Mouse (Mus musculus): ENCODE measurements around the gene Ap2b1. TPM values are rescaled to one million over a fixed set of nuclear protein-coding genes. Genes with fewer than 3 reads are reported as not detected.

The Ap2b1 gene
- total RNA-seq, 2 experiments from 2014 or later: 20.8 to 52.7 TPM

- no peak for ATAC-seq (replicated peaks; ENCODE audit: low FRiP score, poor library complexity, severe bottlenecking)
Observed at GRCm38 (mm10) chr11:83439426-83440060, 140.7 kb downstream of the Ap2b1 start.

GRCm38 (mm10) chr11:83440081-83441064 is 141.5 kb downstream of the Ap2b1 start:
- peak; percentile 92 for ATAC-seq (replicated peaks; ENCODE audit: low FRiP score, poor library complexity, severe bottlenecking)

GRCm38 (mm10) chr11:83441235-83441634 is 142.4 kb downstream of the Ap2b1 start:
- no peak for ATAC-seq (replicated peaks; ENCODE audit: low FRiP score, poor library complexity, severe bottlenecking)

GRCm38 (mm10) chr11:83442596-83443267 is 143.9 kb downstream of the Ap2b1 start:
- ATAC-seq (replicated peaks; ENCODE audit: low FRiP score, poor library complexity, severe bottlenecking): no peak

- no peak for ATAC-seq (replicated peaks; ENCODE audit: low FRiP score, poor library complexity, severe bottlenecking)
Observed at GRCm38 (mm10) chr11:83443824-83444223, 145.0 kb downstream of the Ap2b1 start.

- ATAC-seq (replicated peaks; ENCODE audit: low FRiP score, poor library complexity, severe bottlenecking): no peak
Observed at GRCm38 (mm10) chr11:83445001-83445400, 146.2 kb downstream of the Ap2b1 start.

- no peak for ATAC-seq (replicated peaks; ENCODE audit: low FRiP score, poor library complexity, severe bottlenecking)
Observed at GRCm38 (mm10) chr11:83447612-83448011, 148.8 kb downstream of the Ap2b1 start.

- no peak for ATAC-seq (replicated peaks; ENCODE audit: low FRiP score, poor library complexity, severe bottlenecking)
Observed at GRCm38 (mm10) chr11:83448021-83448926, 149.4 kb downstream of the Ap2b1 start.

GRCm38 (mm10) chr11:83448927-83449236 is 150.1 kb downstream of the Ap2b1 start:
- no peak for ATAC-seq (replicated peaks; ENCODE audit: low FRiP score, poor library complexity, severe bottlenecking)

GRCm38 (mm10) chr11:83449298-83449697 is 150.5 kb downstream of the Ap2b1 start:
- ATAC-seq (replicated peaks; ENCODE audit: low FRiP score, poor library complexity, severe bottlenecking): no peak

- ATAC-seq (replicated peaks; ENCODE audit: low FRiP score, poor library complexity, severe bottlenecking): no peak
Observed at GRCm38 (mm10) chr11:83450550-83450949, 151.7 kb downstream of the Ap2b1 start.

- ATAC-seq (replicated peaks; ENCODE audit: low FRiP score, poor library complexity, severe bottlenecking): no peak
Observed at GRCm38 (mm10) chr11:83451281-83451680, 152.5 kb downstream of the Ap2b1 start.

GRCm38 (mm10) chr11:83454548-83454947 is 155.7 kb downstream of the Ap2b1 start:
- ATAC-seq (replicated peaks; ENCODE audit: low FRiP score, poor library complexity, severe bottlenecking): no peak

Other genes starting within 250 kb of the Ap2b1 start
- 36.9 and 58.1 TPM in 2 replicates for gene Slfn2, start 233.9 kb upstream of the Ap2b1 start, total RNA-seq (2015; ENCODE audit: low replicate concordance)
- 71.9 and 73.6 TPM in 2 replicates for gene Slfn2, start 233.9 kb upstream of the Ap2b1 start, total RNA-seq (2017; ENCODE audit: low replicate concordance)
- gene Slfn1, start 182.2 kb upstream of the Ap2b1 start, total RNA-seq (2015; ENCODE audit: low replicate concordance): 16.5 and 18.6 TPM in 2 replicates
- gene Slfn1, start 182.2 kb upstream of the Ap2b1 start, total RNA-seq (2017; ENCODE audit: low replicate concordance): 23.3 and 26.2 TPM in 2 replicates
- gene Slfn4, start 123.8 kb upstream of the Ap2b1 start, total RNA-seq (2015; ENCODE audit: low replicate concordance): 52.5 and 75.0 TPM in 2 replicates
- gene Slfn4, start 123.8 kb upstream of the Ap2b1 start, total RNA-seq (2017; ENCODE audit: low replicate concordance): 22.6 and 27.2 TPM in 2 replicates
- gene Slfn3, start 107.7 kb upstream of the Ap2b1 start, total RNA-seq (2015; ENCODE audit: low replicate concordance): 8.6 and 10.0 TPM in 2 replicates
- gene Slfn3, start 107.7 kb upstream of the Ap2b1 start, total RNA-seq (2017; ENCODE audit: low replicate concordance): 11.9 and 15.3 TPM in 2 replicates
- 616 and 623 TPM in 2 replicates for gene Slfn14, start 12.3 kb upstream of the Ap2b1 start, total RNA-seq (2015; ENCODE audit: low replicate concordance)
- gene Slfn14, start 12.3 kb upstream of the Ap2b1 start, total RNA-seq (2017; ENCODE audit: low replicate concordance): 920 and 955 TPM in 2 replicates
- 1.3 and 2.9 TPM in 2 replicates for gene Pex12, start 3.6 kb downstream of the Ap2b1 start, total RNA-seq (2015; ENCODE audit: low replicate concordance)
- gene Pex12, start 3.6 kb downstream of the Ap2b1 start, total RNA-seq (2017; ENCODE audit: low replicate concordance): 1.3 and 3.9 TPM in 2 replicates
- gene Rasl10b, start 110.1 kb downstream of the Ap2b1 start, total RNA-seq (2015; ENCODE audit: low replicate concordance): not detected in 2 replicates
- not detected in 2 replicates for gene Rasl10b, start 110.1 kb downstream of the Ap2b1 start, total RNA-seq (2017; ENCODE audit: low replicate concordance)
- gene Gas2l2, start 130.4 kb downstream of the Ap2b1 start, total RNA-seq (2015; ENCODE audit: low replicate concordance): not detected in 2 replicates
- not detected in 2 replicates for gene Gas2l2, start 130.4 kb downstream of the Ap2b1 start, total RNA-seq (2017; ENCODE audit: low replicate concordance)
- 3.8 and 8.2 TPM in 2 replicates for gene 1700020L24Rik, start 138.7 kb downstream of the Ap2b1 start, total RNA-seq (2015; ENCODE audit: low replicate concordance)
- gene 1700020L24Rik, start 138.7 kb downstream of the Ap2b1 start, total RNA-seq (2017; ENCODE audit: low replicate concordance): 8.9 and 24.8 TPM in 2 replicates
- gene Mmp28, start 164.0 kb downstream of the Ap2b1 start, total RNA-seq (2015; ENCODE audit: low replicate concordance): 0.63 TPM in 1 of 2 replicates, not detected in the other
- gene Mmp28, start 164.0 kb downstream of the Ap2b1 start, total RNA-seq (2017; ENCODE audit: low replicate concordance): 0.42 and 1.7 TPM in 2 replicates
- gene Taf15, start 174.1 kb downstream of the Ap2b1 start, total RNA-seq (2015; ENCODE audit: low replicate concordance): 20.9 and 35.2 TPM in 2 replicates
- 24.5 and 33.2 TPM in 2 replicates for gene Taf15, start 174.1 kb downstream of the Ap2b1 start, total RNA-seq (2017; ENCODE audit: low replicate concordance)
- gene Heatr9, start 223.2 kb downstream of the Ap2b1 start, total RNA-seq (2015; ENCODE audit: low replicate concordance): not detected in 2 replicates
- gene Heatr9, start 223.2 kb downstream of the Ap2b1 start, total RNA-seq (2017; ENCODE audit: low replicate concordance): not detected in 2 replicates
- 12.3 TPM in 1 of 2 replicates, not detected in the other for gene Ccl5, start 231.5 kb downstream of the Ap2b1 start, total RNA-seq (2015; ENCODE audit: low replicate concordance)
- gene Ccl5, start 231.5 kb downstream of the Ap2b1 start, total RNA-seq (2017; ENCODE audit: low replicate concordance): 5.9 TPM in 1 of 2 replicates, not detected in the other